Mouse (Mus musculus) activated CD4-positive, CD25-positive, alpha-beta regulatory T cell, adult 4 months (primary cell): ENCODE measurements around the gene A730049H05Rik. TPM values are rescaled to one million over a fixed set of nuclear protein-coding genes. Genes with fewer than 3 reads are reported as not detected.

ENCODE experiments used
- ATAC-seq: one replicate; pipeline ENCODE4 v1.8.0; 2017
- polyA plus RNA-seq, 2 experiments: library from polyadenylated mRNA; unstranded; fragments of 100-300 nt; shearing (Covaris generic); gene quantifications; one replicate each; pipeline ENCODE4 v1.2.1; 2017

The A730049H05Rik gene
- polyA plus RNA-seq, 2 experiments from 2014 or later, result not detected

DNA sequence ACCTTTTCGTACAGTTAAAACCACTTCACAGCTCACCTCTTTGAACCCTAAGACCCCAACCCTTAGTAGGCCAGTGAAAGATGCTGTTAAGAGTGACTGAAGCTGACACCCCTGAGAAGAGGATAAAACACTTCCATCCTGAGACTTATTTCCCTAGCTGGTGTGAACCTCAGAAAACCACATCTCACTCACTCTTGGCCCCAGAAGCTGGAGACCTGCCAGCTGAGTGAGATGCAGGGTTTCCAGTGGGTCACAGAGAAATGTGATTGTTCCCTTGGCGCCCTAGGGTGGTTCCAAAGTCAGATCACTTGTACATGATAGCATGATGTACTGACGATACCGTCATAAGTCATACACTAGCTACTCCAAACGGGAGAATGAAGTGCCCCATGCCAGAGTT lies 66.2 kb downstream of the A730049H05Rik start:
- no peak for ATAC-seq

GRCm38 (mm10) chr6:92883131-92883900 lies 67.0 kb downstream of the A730049H05Rik start:
- ATAC-seq, result no peak

GRCm38 (mm10) chr6:92891535-92891934 lies 75.3 kb downstream of the A730049H05Rik start:
- ATAC-seq, result no peak

Other genes starting within 250 kb of the A730049H05Rik start
- under 1 TPM in 1 of 2 experiments, not detected in 1; 0.17 TPM for gene Prickle2, start 110.3 kb upstream of the A730049H05Rik start, polyA plus RNA-seq
- gene Gm15737, start 52.9 kb downstream of the A730049H05Rik start, polyA plus RNA-seq, result not detected
- gene Adamts9, start 127.0 kb downstream of the A730049H05Rik start, polyA plus RNA-seq, result under 1 TPM in 1 of 2 experiments, not detected in 1; 0.24 TPM